Mouse (Mus musculus): Measurements from ENCODE around the gene Slc26a9.

Slc26a9 gene

DNA sequence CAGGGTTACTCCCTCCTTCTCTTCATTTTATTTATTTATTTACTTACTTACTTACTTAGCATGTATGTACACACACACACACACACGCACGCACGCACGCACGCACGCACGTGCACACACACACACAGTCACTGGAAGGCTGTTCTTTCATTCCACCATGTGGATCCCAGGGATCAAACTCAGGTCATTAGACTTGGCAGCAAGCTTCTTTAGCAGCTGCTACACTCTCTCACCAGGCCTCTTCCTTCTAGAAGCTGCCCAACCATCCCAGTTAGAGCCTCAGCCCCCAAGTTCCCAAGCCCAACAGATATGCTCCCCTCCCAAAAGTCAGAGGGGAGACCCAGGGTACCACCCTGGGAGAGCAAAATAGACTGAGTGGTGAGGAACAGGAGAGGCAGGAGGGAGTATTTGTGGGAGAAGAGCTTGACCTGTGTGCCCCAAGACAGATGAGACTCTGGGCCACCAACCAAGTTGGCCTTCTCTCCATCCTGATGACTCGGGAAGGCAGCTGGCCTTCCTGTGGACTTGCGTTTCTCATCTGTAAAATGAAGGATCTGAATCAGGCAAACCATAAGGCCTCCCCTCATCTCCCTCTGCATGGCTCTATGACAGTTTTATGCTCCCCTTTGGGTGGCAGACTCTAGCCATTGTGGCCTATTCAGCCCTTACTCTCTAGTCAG lies 4.2 kb upstream of the Slc26a9 start:
- H3K9me3 ChIP-seq (ENCODE audit: low read length), result peaks cover 26% of the 10 kb centered on the region
- peaks cover 13% of the 10 kb centered on the region; the same call in 1 of the 2 replicates for H3K27me3 ChIP-seq (ENCODE audit: insufficient read depth, low read length)
- TF ChIP-seq POU5F1 (IDR thresholded peaks at IDR 0.05; ENCODE audit: borderline replicate concordance, low read length), result no peak
- TF ChIP-seq CTCF (conservative IDR thresholded peaks at IDR 0.05; ENCODE audit: low read length), result no peak
- TF ChIP-seq NANOG (IDR thresholded peaks at IDR 0.05; ENCODE audit: borderline replicate concordance, low read length), result no peak

DNA sequence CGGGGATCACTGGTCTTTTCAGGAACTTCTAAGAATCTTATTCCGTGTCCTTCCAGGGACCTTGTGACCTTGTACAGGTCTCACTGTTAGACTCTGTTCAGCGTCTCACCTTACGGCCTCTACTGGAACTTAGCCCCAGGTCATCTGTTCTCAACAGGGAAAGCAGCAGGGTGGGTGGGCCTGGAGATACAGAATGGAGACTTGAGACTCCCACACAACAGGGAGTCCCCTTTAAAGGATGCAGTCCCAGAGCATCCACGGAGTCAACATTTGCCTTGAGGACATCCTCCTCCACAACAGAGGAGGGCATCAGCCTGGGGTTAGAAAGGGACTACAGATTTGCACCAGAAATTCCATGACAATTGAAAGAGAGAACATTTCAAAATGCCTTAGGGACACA lies 1.6 kb downstream of the Slc26a9 start:
- Histone ChIP-seq H3K27me3 (ENCODE audit: insufficient read depth, low read length) (peaks cover 40% of the 10 kb centered on the region), H3K9me3 (ENCODE audit: low read length) (no peaks in the 10 kb centered on the region), H3K4me3 (replicated peaks; ENCODE audit: low read length) (no peak overlapping the region; the same call in 1 of the 2 replicates), H3K36me3 (ENCODE audit: insufficient read depth, low read length) (no peaks in the 10 kb centered on the region), H3K4me1 (replicated peaks; ENCODE audit: low read depth, low read length) (peaks cover 63% of the 10 kb centered on the region)
- TF ChIP-seq NANOG (IDR thresholded peaks at IDR 0.05; ENCODE audit: borderline replicate concordance, low read length), result peak; percentile 23; the same call in 1 of the 2 replicates
- TF ChIP-seq POU5F1 (IDR thresholded peaks at IDR 0.05; ENCODE audit: borderline replicate concordance, low read length), result no peak
- no peak for TF ChIP-seq CTCF (conservative IDR thresholded peaks at IDR 0.05; ENCODE audit: low read length)

More for the DNA sequence above, 4.2 kb upstream of the Slc26a9 start:
- H3K4me3 ChIP-seq (replicated peaks; ENCODE audit: low read length), result no peak overlapping the region
- H3K4me1 ChIP-seq (replicated peaks; ENCODE audit: low read depth, low read length), result peaks cover 13% of the 10 kb centered on the region
- no peaks in the 10 kb centered on the region for H3K36me3 ChIP-seq (ENCODE audit: insufficient read depth, low read length)

DNA sequence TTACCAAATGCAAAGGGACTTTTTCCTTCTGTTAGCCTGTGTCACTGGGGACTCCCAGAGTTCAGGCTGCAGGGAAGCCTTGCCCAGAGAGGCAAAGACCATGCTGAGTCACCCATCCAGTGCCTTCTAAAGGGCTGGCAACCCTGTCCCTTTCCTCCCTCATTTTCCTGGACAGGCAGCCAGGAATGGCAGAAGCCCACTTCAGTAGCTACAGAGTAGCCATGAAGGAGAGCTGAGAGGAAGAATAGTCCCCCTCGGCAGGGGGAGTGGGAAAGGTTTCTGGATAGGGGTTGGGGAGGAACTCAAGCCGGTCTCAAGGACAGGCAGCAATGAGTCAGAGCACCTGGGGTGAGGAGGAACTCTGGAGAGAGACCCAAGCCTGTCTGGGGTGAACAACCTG lies 3.9 kb downstream of the Slc26a9 start:
- TF ChIP-seq POU5F1 (IDR thresholded peaks at IDR 0.05; ENCODE audit: borderline replicate concordance, low read length) (no peak), NANOG (IDR thresholded peaks at IDR 0.05; ENCODE audit: borderline replicate concordance, low read length) (no peak), CTCF (conservative IDR thresholded peaks at IDR 0.05; ENCODE audit: low read length) (no peak)
- Histone ChIP-seq H3K36me3 (ENCODE audit: insufficient read depth, low read length) (no peaks in the 10 kb centered on the region), H3K4me3 (replicated peaks; ENCODE audit: low read length) (no peak overlapping the region), H3K27me3 (ENCODE audit: insufficient read depth, low read length) (peaks cover 63% of the 10 kb centered on the region), H3K4me1 (replicated peaks; ENCODE audit: low read depth, low read length) (peaks cover 66% of the 10 kb centered on the region), H3K9me3 (ENCODE audit: low read length) (no peaks in the 10 kb centered on the region)

DNA sequence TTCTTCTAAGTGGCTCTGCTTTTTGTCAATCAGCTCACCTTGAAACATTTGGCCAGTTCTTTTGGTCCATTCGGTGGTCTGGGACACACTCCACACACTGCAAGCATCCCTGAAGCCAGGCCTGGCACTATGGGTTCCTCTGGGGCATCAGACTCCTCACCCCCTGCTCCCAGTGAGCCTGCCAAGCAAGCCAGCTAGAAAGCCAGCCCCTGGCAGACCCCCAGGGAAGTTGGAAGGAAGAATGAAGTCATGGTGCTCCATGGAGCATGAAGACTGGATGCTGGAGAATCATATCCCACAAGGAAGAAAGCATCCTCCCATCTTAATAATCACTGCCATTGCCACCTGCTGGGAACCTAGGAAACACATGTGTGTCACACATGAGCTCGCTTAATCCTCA lies 4.8 kb downstream of the Slc26a9 start:
- H3K4me3 ChIP-seq (replicated peaks; ENCODE audit: low read length), result no peak overlapping the region
- peaks cover 68% of the 10 kb centered on the region for H3K27me3 ChIP-seq (ENCODE audit: insufficient read depth, low read length)
- H3K4me1 ChIP-seq (replicated peaks; ENCODE audit: low read depth, low read length), result peaks cover 62% of the 10 kb centered on the region
- H3K36me3 ChIP-seq (ENCODE audit: insufficient read depth, low read length), result no peaks in the 10 kb centered on the region
- H3K9me3 ChIP-seq (ENCODE audit: low read length), result no peaks in the 10 kb centered on the region
- TF ChIP-seq NANOG (IDR thresholded peaks at IDR 0.05; ENCODE audit: borderline replicate concordance, low read length) (no peak), CTCF (conservative IDR thresholded peaks at IDR 0.05; ENCODE audit: low read length) (no peak), POU5F1 (IDR thresholded peaks at IDR 0.05; ENCODE audit: borderline replicate concordance, low read length) (no peak)

DNA sequence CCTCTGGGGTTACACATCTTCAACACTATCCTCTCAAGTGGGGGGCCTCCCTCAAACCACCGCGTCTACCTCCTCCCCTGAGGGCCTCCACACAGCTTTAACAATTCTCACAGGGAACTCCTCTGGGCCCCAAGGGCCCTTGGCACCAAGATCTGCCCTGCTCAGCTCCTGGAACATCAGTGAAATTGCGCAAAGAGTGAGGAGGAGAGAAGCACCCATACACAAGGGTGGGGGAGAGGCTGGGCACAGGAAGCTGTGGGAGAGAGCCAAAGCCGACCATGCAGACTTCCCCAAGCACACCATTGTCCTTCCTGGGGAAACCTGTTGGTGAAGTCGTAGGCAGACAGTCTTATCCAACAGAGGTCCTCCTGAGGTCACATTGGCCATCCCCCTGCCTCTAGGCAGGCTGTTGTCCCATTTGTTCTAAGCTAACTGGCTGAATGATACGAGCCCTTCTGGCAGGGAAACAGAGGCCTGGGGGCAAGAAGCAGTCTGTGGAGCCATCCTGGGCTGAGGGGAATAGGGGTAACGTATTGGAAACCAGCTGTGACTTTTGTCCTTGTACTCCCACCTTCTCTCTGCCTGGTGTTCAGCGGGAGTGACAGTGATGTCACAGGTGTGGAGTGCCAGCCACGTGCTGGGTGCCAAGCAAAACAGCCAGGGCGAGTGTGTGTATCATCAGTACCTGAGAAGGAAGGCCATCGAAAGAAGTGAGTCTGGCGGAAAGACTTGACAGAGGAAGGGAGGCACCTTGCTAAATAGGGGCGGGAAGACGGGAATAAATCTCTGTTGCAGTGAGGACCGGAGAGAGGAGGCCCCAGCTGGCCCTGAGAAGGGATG lies 6.1 kb downstream of the Slc26a9 start:
- no peaks in the 10 kb centered on the region for H3K36me3 ChIP-seq (ENCODE audit: insufficient read depth, low read length)
- no peaks in the 10 kb centered on the region for H3K9me3 ChIP-seq (ENCODE audit: low read length)
- TF ChIP-seq NANOG (IDR thresholded peaks at IDR 0.05; ENCODE audit: borderline replicate concordance, low read length) (no peak), CTCF (conservative IDR thresholded peaks at IDR 0.05; ENCODE audit: low read length) (no peak), POU5F1 (IDR thresholded peaks at IDR 0.05; ENCODE audit: borderline replicate concordance, low read length) (no peak)
- peaks cover 49% of the 10 kb centered on the region for H3K4me1 ChIP-seq (replicated peaks; ENCODE audit: low read depth, low read length)
- peaks cover 74% of the 10 kb centered on the region for H3K27me3 ChIP-seq (ENCODE audit: insufficient read depth, low read length)
- H3K4me3 ChIP-seq (replicated peaks; ENCODE audit: low read length), result no peak overlapping the region

DNA sequence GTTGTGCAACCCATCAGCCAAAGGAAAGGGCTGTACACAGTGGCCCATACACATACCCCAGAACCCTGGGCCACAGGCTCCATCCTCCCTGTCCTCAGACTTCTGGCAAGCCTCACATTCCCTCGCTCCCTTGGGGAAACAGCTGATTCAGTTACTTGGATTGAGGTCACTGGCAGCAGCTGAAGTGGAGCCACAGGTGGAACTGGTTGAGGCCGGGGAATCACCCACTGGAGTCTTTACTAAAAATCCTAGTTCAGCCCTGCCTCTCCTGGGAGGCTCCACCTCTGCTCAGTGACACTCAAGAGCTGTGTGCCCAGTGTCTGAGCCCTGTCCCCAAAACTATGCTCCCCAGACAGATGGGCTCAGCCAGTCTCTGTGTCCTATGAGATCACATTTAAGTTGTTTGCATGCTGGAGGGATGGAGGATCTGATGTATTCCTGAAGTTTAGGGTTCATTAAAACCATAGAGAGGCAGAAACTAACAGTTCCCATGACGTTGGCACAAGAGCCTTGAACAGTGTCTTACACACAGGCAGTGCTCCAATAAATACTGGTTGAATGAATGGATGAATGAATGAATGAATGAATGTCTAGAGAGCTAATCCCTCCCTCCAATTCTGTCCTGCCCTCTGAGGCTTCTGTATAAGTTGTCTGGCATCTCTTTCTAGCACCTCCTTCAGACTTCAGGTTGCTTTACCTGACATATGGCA lies 7.5 kb downstream of the Slc26a9 start:
- Histone ChIP-seq H3K27me3 (ENCODE audit: insufficient read depth, low read length) (peaks cover 78% of the 10 kb centered on the region), H3K4me3 (replicated peaks; ENCODE audit: low read length) (no peak overlapping the region), H3K36me3 (ENCODE audit: insufficient read depth, low read length) (no peaks in the 10 kb centered on the region), H3K4me1 (replicated peaks; ENCODE audit: low read depth, low read length) (peaks cover 35% of the 10 kb centered on the region), H3K9me3 (ENCODE audit: low read length) (no peaks in the 10 kb centered on the region)
- no peak for TF ChIP-seq NANOG (IDR thresholded peaks at IDR 0.05; ENCODE audit: borderline replicate concordance, low read length)

DNA sequence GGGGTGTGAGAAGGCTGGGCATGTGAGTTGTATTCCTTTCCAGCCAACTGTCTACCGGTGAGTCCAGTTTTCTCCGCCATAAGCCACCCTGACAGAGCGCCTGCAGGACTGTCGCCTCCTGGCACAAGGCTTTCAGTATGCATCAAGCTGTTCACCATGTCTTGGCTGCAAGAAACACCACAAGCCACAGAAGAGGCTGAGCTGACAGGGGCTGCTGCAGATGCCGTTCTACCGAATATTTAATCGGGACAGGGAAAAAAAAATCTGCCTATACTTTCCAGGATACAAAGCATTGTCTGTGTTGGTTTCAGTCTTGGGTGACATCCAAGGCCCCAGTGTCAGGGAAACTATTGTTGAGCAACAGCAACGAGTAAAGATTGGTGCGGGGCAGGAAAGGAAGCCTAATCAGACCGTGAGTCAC lies 8.1 kb downstream of the Slc26a9 start:
- Histone ChIP-seq H3K9me3 (ENCODE audit: low read length) (no peaks in the 10 kb centered on the region), H3K36me3 (ENCODE audit: insufficient read depth, low read length) (no peaks in the 10 kb centered on the region), H3K27me3 (ENCODE audit: insufficient read depth, low read length) (peaks cover 84% of the 10 kb centered on the region), H3K4me3 (replicated peaks; ENCODE audit: low read length) (no peak overlapping the region), H3K4me1 (replicated peaks; ENCODE audit: low read depth, low read length) (peaks cover 29% of the 10 kb centered on the region)
- TF ChIP-seq NANOG (IDR thresholded peaks at IDR 0.05; ENCODE audit: borderline replicate concordance, low read length) (no peak), CTCF (conservative IDR thresholded peaks at IDR 0.05; ENCODE audit: low read length) (no peak), POU5F1 (IDR thresholded peaks at IDR 0.05; ENCODE audit: borderline replicate concordance, low read length) (no peak)

DNA sequence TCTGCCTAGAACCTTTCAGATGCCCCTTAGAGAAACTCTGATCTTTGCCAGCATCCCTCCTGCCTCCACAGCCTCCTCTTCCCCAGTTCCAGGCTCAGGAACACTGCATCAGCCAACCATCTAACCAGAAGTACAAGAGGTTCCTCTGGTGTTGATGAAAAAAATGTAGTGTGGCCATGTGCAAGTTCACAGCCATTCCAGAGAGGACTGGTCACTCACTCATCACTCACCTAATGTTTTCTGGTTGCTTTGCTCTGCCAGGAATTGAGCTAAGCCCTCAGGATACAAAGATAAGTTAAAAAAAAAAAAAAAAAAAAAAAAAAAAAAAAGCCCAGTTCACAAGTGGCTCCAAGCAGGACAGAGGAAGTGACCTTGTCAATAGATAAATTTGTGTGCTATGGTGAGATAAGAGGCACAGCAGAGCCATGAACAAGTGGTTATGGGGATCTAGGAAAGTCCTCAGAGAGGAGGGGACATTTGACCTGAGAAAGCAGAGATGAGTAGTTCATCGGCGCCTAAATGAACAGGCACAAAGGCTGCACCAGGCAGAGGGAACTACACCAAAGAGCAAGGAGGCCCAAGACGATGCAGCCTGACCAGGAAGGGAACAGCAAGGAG lies 10.5 kb downstream of the Slc26a9 start:
- TF ChIP-seq POU5F1 (IDR thresholded peaks at IDR 0.05; ENCODE audit: borderline replicate concordance, low read length) (no peak), NANOG (IDR thresholded peaks at IDR 0.05; ENCODE audit: borderline replicate concordance, low read length) (no peak), CTCF (conservative IDR thresholded peaks at IDR 0.05; ENCODE audit: low read length) (no peak)
- no peaks in the 10 kb centered on the region for H3K9me3 ChIP-seq (ENCODE audit: low read length)
- H3K36me3 ChIP-seq (ENCODE audit: insufficient read depth, low read length), result no peaks in the 10 kb centered on the region
- peaks cover 12% of the 10 kb centered on the region for H3K4me1 ChIP-seq (replicated peaks; ENCODE audit: low read depth, low read length)
- peaks cover 82% of the 10 kb centered on the region for H3K27me3 ChIP-seq (ENCODE audit: insufficient read depth, low read length)
- no peak overlapping the region for H3K4me3 ChIP-seq (replicated peaks; ENCODE audit: low read length)

Data from E14TG2a.4 (cell line).